Mouse (Mus musculus) forebrain, embryonic 13.5 days (tissue): Measurements from ENCODE around the gene Kxd1. TPM values are rescaled to one million over a fixed set of nuclear protein-coding genes. Genes with fewer than 3 reads are reported as not detected.
"Not testable (repeated sequence)": the region's sequence is repeated elsewhere in the genome, so short reads cannot be mapped to it uniquely, and the experiment has no call there.

Experiments used
- ATAC-seq: fragments of 200-750 bp; cut with Nextera tagmentation; 2 replicates; pipeline ENCODE4 v1.8.0; 2017
- H3K27ac ChIP-seq: fragments of 300-500 bp; sonication (generic); 2 replicates; pipeline ENCODE4 v1.5.1; 2015; ENCODE audit warnings: inconsistent platforms, mild to moderate bottlenecking, moderate library complexity
- H3K27me3 ChIP-seq: fragments of 300-500 bp; sonication (generic); 2 replicates; pipeline ENCODE4 v1.6.1; 2015; ENCODE audit warnings: mild to moderate bottlenecking, inconsistent platforms
- H3K36me3 ChIP-seq: fragments of 300-500 bp; sonication (generic); 2 replicates; pipeline ENCODE4 v1.6.1; 2015; ENCODE audit warnings: mild to moderate bottlenecking, inconsistent platforms; ENCODE audit not compliant: poor library complexity, severe bottlenecking
- H3K4me1 ChIP-seq: fragments of 300-500 bp; sonication (generic); 2 replicates; pipeline ENCODE4 v1.6.1; 2015; ENCODE audit warnings: inconsistent platforms
- H3K4me2 ChIP-seq: fragments of 300-500 bp; sonication (generic); 2 replicates; pipeline ENCODE4 v1.6.1; 2015; ENCODE audit warnings: inconsistent platforms, mild to moderate bottlenecking, moderate library complexity
- H3K4me3 ChIP-seq: fragments of 300-500 bp; sonication (generic); 2 replicates; pipeline ENCODE4 v1.5.1; 2015; ENCODE audit warnings: mild to moderate bottlenecking, inconsistent platforms
- H3K9ac ChIP-seq: fragments of 300-500 bp; sonication (generic); 2 replicates; pipeline ENCODE4 v1.6.1; 2015; ENCODE audit warnings: mild to moderate bottlenecking, inconsistent platforms
- H3K9me3 ChIP-seq: fragments of 300-500 bp; sonication (generic); replicated peaks from 2 replicates; pipeline ENCODE4 v1.6.1; 2016; ENCODE audit warnings: inconsistent platforms
- WGBS: fragments of 180-500 bp; shearing (Covaris S2); methylation state at CpG from one replicate; pipeline ENCODE4 v1.1.7; 2015; 5-methylcytosine and 5-hydroxymethylcytosine counted together
- polyA plus RNA-seq: library from polyadenylated mRNA; unstranded; fragments of >200 nt; fragmentation: Nextera tagmentation; extraction: Ambion mirVana; gene quantifications from 2 replicates; pipeline ENCODE4 v1.2.1, GENCODE M21; 2015

The Kxd1 gene
- polyA plus RNA-seq, 1 experiment from 2014 or later, result 53.6 TPM

DNA sequence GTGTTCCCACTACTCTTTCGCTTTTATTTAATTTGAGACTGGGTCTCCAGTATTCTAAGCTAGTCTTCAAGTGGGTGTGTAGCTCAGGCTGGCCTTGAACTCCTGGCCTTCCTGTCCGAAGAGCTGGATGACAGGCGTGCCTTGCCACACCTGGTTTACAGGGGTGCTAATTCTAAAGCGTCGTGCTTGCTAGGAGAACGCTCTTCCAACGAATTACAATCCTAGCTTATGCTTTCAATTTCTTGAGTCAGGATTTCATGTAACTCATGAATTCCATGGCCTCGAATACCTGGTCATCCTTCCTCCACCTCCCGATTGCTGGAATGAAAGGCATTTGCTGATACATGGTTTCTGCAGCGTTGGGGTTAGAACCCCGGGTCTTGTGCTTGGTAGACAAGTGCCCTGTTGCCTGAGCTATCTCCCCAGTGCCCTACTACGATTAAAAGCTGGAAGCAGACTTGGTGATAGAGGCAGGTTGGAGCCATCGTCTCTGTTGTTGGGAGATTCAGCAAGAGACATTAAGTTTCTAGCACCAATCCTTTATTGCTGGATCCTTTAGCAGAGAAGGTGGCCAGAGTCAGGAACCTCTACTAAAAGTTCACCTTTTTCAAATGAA, 534 bp upstream of the Kxd1 start:
- 39% methylated on average over 13 of the region's 13 CpGs for WGBS
- peak overlapping the region; percentile 79 for H3K27ac ChIP-seq
- peak overlapping the region; percentile 88 for H3K4me2 ChIP-seq
- H3K27me3 ChIP-seq, result no peaks in the 10 kb centered on the region
- peak overlapping the region; percentile 92 for H3K9ac ChIP-seq
- peaks cover 28% of the 10 kb centered on the region for H3K4me1 ChIP-seq
- H3K4me3 ChIP-seq, result peak overlapping the region; percentile 77
- ATAC-seq, result no peak
- H3K36me3 ChIP-seq, result peaks cover 39% of the 10 kb centered on the region
- H3K9me3 ChIP-seq, result no peaks in the 10 kb centered on the region

DNA sequence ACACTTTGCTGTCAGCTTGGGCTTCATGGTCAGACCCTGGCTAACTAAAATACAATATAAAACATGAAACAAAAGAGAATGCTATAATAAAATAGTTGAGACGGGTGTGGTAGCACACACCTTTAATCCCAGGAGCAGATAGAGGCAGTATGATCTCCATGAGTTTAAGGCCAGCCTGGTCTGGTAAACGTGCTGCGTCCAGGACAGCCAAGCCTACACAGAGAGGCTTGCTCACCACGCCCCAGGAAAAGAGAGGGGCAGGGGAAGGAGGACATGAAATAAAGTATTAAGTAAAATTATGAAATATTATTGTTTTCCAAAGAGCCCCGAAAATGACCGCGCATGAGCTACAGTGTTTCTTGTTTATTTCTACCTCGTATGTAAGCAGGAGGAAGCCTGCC, 645 bp downstream of the Kxd1 start:
- WGBS, result 2% methylated on average over 8 of the region's 8 CpGs
- H3K4me2 ChIP-seq, result peak overlapping the region; percentile 88
- H3K9me3 ChIP-seq, result no peaks in the 10 kb centered on the region
- no peaks in the 10 kb centered on the region for H3K27me3 ChIP-seq
- H3K36me3 ChIP-seq, result peaks cover 27% of the 10 kb centered on the region
- H3K4me1 ChIP-seq, result peaks cover 33% of the 10 kb centered on the region
- ATAC-seq, result no peak
- H3K27ac ChIP-seq, result peak overlapping the region; percentile 2; the same call in 1 of the 2 replicates
- H3K4me3 ChIP-seq, result peak overlapping the region; percentile 77
- peak overlapping the region; percentile 92 for H3K9ac ChIP-seq

DNA sequence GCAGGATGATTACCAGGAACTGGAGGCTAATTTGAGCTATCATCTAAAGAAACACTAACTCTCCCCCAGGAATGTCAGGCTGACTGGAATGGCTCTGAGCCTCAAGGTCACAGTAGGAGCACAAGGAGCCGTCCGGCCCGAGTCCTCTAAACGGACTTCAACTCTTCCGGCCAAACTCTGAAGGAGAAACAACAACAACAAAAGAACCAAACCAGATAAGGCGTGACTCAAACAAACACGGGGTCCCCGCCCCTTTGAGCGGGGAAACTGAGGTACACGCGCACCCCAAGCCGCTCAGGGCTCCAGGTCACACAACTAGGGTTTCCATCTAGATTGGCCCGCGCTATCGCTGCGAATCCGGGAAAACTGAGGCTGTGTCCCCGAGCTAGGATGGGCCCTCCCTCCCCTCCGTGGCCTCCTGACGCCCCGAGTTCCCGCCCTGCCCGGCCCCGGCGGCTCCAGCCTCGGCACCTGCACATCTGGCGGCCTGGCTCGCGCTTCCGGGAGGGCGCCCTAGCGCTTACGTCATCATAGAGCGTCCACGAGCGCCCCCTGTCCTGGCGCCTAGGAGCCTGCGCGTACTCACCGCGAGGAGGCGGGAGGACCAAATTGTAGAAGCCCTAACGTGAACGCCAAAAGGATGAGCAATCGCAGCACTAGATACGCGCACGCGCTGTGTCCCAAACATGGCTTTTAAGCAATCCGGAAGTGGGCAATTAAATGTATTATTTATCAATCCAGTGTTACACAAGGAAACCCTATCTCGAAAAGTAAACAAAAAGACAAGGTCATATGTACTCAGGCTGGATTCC, 5.0 kb downstream of the Kxd1 start:
- H3K9ac ChIP-seq, result peak overlapping the region; percentile 77
- WGBS, result under 1% methylated on average over 51 of the region's 51 CpGs
- peaks cover 17% of the 10 kb centered on the region for H3K36me3 ChIP-seq
- no peaks in the 10 kb centered on the region for H3K27me3 ChIP-seq
- peaks cover 22% of the 10 kb centered on the region for H3K4me1 ChIP-seq
- peak overlapping the region; percentile 76 for H3K4me3 ChIP-seq
- H3K27ac ChIP-seq, result peak overlapping the region; percentile 84
- H3K9me3 ChIP-seq, result no peaks in the 10 kb centered on the region
- ATAC-seq, result peak; percentile 88
- peak overlapping the region; percentile 80 for H3K4me2 ChIP-seq

DNA sequence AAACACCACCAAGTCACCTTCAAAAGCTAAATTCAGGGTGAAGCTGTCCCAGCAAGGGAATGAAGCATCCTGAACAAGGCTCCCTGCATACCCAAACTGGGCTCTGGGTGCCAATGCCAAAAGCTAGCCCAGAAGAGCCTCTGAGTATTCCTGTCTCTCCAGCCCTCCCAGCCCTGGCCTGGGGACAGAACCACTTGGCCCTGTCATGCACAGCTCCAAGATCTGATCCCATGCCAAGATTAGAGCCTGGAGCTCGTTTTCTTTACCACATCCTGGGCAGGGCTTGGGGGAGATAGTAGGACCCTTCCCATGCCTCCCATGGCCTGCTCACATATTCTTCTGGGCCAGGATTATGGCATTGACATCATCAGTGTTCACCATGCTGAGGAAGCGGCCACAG, 8.2 kb downstream of the Kxd1 start:
- no peak for ATAC-seq
- no peak overlapping the region for H3K4me2 ChIP-seq
- H3K27ac ChIP-seq, result no peak overlapping the region
- H3K4me3 ChIP-seq, result no peak overlapping the region
- H3K27me3 ChIP-seq, result no peaks in the 10 kb centered on the region
- peaks cover 34% of the 10 kb centered on the region for H3K36me3 ChIP-seq
- no peak overlapping the region for H3K9ac ChIP-seq
- peaks cover 10% of the 10 kb centered on the region for H3K4me1 ChIP-seq
- WGBS, result 59% methylated on average over 2 of the region's 2 CpGs
- H3K9me3 ChIP-seq, result no peaks in the 10 kb centered on the region

DNA sequence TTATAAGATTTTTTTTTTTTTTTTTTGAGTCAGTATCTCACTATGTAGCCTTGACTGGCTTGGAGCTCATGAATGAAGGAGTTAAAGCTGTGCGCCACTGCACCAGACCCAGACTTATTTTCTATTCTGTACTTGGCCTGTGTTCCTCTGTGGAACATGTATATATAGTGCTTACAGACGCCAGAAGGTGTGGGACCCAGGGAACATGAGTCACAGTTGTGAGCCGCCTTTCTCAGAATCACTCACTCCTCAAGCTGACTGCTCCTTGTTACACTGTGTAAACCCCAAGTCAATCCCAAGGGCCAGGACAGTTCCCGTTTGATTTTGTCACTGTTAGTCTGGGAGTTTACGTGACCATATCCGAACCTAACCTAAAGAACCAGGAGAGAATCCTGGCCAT, 8.7 kb downstream of the Kxd1 start:
- Histone ChIP-seq H3K27ac (no peak overlapping the region), H3K4me2 (no peak overlapping the region), H3K9ac (no peak overlapping the region), H3K4me3 (no peak overlapping the region), H3K27me3 (no peaks in the 10 kb centered on the region), H3K9me3 (no peaks in the 10 kb centered on the region), H3K36me3 (peaks cover 37% of the 10 kb centered on the region), H3K4me1 (peaks cover 10% of the 10 kb centered on the region)
- 96% methylated on average over 6 of the region's 6 CpGs for WGBS
- ATAC-seq, result no peak

DNA sequence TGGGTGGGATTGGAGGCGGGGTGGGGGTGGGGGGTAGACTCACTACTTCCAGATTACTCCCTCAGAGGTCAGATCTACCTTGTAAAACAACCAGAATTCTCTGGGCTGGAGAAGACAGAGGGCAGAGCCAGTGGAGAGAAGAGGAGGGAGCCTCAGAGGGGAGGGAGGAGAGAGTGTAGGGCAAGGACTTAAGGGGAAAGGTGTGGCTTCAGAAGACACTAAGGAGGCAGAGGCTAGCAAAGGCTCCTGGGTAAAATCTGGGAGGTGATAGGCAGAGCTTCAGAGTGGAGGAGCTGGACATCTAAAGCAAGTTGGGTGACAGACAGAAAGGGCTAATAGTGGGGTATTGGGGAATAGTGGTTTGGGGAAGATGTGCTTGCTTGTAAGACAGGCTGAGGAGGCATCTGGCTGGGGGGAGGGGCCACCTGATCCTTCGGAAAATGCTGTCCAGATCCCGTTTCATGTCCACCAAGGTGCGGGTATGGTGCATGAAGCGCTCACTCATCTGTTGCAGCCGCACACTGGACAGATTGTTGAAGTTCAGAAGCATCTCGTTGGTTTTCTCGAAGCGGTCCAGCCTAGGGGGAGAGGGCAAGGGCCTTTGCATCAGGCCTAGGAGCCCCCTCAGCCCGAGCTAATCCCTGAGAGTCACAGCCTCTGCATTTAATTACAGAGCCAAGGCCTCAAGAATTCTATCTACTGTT, 9.7 kb downstream of the Kxd1 start:
- no peak overlapping the region for H3K9ac ChIP-seq
- no peak for ATAC-seq
- H3K4me2 ChIP-seq, result no peak overlapping the region
- no peak overlapping the region for H3K27ac ChIP-seq
- 76% methylated on average over 10 of the region's 10 CpGs for WGBS
- H3K27me3 ChIP-seq, result no peaks in the 10 kb centered on the region
- peaks cover 10% of the 10 kb centered on the region for H3K4me1 ChIP-seq
- H3K36me3 ChIP-seq, result peaks cover 46% of the 10 kb centered on the region
- no peak overlapping the region for H3K4me3 ChIP-seq
- H3K9me3 ChIP-seq, result no peaks in the 10 kb centered on the region

DNA sequence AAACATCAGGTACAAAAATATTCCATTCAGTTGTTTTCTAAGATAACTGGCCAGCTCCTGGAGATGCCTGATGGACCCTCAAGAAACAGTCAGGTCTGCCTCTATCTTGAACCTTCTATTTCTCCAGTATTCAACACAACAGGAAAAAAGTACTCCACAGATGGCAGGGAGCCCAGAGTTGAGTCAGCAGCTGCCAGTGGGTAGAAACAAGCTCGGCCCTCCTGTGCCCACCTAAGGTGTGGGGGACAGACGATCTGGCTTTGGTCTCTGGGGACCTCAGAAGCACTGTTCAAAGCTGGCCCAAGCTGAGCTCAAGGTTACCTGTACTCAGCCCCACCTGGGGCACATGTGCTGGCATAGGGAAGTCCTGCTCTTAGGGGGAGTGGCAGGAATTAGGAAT, 14.3 kb downstream of the Kxd1 start:
- ATAC-seq, result no peak
- Histone ChIP-seq H3K4me1 (peaks cover 22% of the 10 kb centered on the region), H3K9me3 (no peaks in the 10 kb centered on the region), H3K27me3 (no peaks in the 10 kb centered on the region), H3K36me3 (peaks cover 51% of the 10 kb centered on the region), H3K4me3 (no peak overlapping the region), H3K27ac (no peak overlapping the region), H3K9ac (no peak overlapping the region), H3K4me2 (no peak overlapping the region)
- WGBS, result 73% methylated on average over 2 of the region's 2 CpGs

DNA sequence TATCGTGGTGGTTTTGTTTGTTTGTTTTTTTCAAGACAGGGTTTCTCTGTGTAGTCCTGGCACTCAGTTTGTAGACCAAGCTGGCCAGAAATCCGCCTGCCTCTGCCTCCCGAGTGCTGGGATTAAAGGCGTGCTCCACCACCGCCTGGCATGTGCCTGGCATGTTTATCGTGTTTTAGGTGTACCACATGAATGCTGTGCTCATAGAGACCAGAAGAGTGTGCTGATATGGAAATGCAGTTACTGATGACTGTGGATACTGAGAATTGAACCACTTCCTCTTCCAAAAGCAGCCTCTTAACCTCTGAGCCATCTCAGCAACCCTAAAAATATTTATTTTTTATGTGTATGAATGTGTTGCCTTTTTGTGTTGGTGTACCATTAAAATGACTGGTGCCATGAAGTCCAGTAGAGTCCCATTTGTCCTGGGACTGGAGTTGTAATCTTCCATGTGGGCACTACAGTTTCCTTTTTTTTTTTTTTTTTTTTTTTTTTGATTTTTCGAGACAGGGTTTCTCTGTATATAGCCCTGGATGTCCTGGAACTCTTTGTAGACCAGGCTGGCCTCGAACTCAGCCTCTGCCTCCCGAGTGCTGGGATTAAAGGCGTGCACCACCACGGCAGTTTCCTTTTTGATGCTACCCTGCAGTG, 15.4 kb downstream of the Kxd1 start:
- H3K4me2 ChIP-seq, result no peak overlapping the region
- H3K4me3 ChIP-seq, result no peak overlapping the region
- no peaks in the 10 kb centered on the region for H3K27me3 ChIP-seq
- no peaks in the 10 kb centered on the region for H3K9me3 ChIP-seq
- no peak overlapping the region for H3K9ac ChIP-seq
- 93% methylated on average over 11 of the region's 11 CpGs for WGBS
- H3K4me1 ChIP-seq, result peaks cover 26% of the 10 kb centered on the region
- no peak for ATAC-seq
- peaks cover 51% of the 10 kb centered on the region for H3K36me3 ChIP-seq
- no peak overlapping the region for H3K27ac ChIP-seq

DNA sequence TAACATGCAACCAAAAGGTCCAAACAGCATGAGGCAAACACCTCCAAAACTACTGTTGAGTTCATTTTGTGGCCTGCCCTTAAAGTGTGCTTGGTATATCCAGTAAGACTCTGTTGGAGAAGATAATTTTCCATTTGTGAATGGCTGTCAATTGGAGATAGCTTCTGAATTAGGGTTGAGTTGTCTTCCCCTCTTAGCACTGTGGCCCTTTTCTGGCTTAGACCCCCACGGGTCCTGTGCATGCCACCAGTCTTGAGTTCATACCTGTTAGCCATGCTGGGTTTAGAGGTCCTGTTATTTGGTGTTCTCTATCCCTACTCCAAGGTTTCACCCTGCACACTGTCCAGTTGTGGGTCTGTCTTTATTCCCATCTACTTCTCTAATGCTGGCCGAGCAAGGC, 16.0 kb downstream of the Kxd1 start:
- no peak overlapping the region for H3K27ac ChIP-seq
- H3K4me3 ChIP-seq, result no peak overlapping the region
- 98% methylated on average over 2 of the region's 2 CpGs for WGBS
- no peak overlapping the region for H3K9ac ChIP-seq
- peaks cover 56% of the 10 kb centered on the region for H3K36me3 ChIP-seq
- peak overlapping the region; percentile 99; the same call in 1 of the 2 replicates for H3K4me2 ChIP-seq
- H3K4me1 ChIP-seq, result peaks cover 26% of the 10 kb centered on the region
- no peaks in the 10 kb centered on the region for H3K27me3 ChIP-seq
- no peaks in the 10 kb centered on the region for H3K9me3 ChIP-seq
- ATAC-seq, result no peak

DNA sequence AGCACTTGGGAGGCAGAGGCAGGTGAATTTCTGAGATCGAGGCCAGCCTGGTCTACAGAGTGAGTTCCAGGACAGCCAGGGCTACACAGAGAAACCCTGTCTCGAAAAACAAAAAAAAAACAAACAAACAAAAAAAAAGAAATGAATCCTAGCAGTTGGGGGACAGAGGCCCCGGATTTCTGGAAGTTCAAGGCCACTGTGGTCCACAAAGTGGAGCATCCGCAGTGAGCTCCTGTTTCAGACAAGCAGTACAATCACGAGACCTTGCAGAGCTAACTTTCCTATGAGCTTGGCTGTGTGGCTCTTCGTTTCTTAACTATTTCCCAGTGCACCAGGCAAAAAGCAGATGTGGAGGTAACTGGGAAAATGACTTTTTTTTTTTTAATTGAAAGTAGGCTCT, 16.6 kb downstream of the Kxd1 start:
- peaks cover 26% of the 10 kb centered on the region for H3K4me1 ChIP-seq
- H3K4me2 ChIP-seq, result peak overlapping the region; percentile 99
- not testable (repeated sequence) for H3K27me3 ChIP-seq, ATAC-seq, H3K9me3 ChIP-seq
- H3K27ac ChIP-seq, result peak overlapping the region; percentile 92; the same call in 1 of the 2 replicates
- H3K9ac ChIP-seq, result peak overlapping the region; percentile 98
- peaks cover 50% of the 10 kb centered on the region for H3K36me3 ChIP-seq
- peak overlapping the region; percentile 98 for H3K4me3 ChIP-seq
- WGBS, result 90% methylated on average over 6 of the region's 6 CpGs

DNA sequence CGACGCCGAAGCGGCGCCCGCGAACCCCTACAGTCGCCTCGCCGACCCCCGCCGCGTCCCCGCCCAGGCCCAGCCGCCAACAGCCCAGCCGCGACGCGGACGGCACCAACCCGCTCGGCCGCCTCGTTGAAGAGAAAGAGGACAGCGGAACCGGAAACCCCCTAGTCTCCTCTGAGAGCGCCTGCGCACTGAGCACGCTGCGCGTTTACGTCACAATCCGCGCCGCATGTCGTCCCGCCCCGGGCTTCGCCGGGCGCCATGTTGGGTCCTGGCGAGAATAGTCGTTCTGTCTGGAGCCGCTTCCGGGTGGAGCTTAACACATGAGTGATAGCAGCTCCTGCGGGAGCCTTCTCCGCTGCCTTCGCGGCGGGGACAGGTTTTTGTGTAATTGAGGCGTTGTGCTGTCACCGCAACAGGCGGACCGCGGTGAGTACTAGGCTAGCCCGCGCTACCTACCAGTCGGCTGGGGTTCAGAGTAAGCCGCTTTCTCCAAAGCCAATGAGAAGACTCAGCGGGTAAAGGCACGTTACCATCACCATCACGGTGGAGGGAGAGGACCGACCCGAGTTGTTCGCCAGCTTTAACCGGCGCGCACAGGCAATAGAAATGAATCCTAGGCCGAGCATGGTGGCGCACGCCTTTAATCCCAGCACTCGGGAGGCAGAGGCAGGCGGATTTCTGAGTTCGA, 17.4 kb downstream of the Kxd1 start, which contains the start of gene Uba52:
Uba52 (minus strand) TSS at position 574 of the 688 bp plus-strand sequence.
- H3K36me3 ChIP-seq, result peaks cover 48% of the 10 kb centered on the region
- peak; percentile 88 for ATAC-seq
- WGBS, result 1% methylated on average over 63 of the region's 74 CpGs
- no peaks in the 10 kb centered on the region for H3K27me3 ChIP-seq
- no peaks in the 10 kb centered on the region for H3K9me3 ChIP-seq
- H3K4me3 ChIP-seq, result peak within 1 kb of the TSS; percentile 98
- H3K4me2 ChIP-seq, result peak within 1 kb of the TSS; percentile 99
- peak within 1 kb of the TSS; percentile 98 for H3K9ac ChIP-seq
- peak within 1 kb of the TSS; percentile 92 for H3K27ac ChIP-seq
- H3K4me1 ChIP-seq, result peaks cover 34% of the 10 kb centered on the region
